Mouse (Mus musculus): ENCODE results near the gene Klf3. TPM values are rescaled to one million over a fixed set of nuclear protein-coding genes. Genes with fewer than 3 reads are reported as not detected.

Gene Klf3
- total RNA-seq (2014; fragmentation: Nextera tagmentation) (92.6 and 147 TPM in 2 replicates), total RNA-seq (2017) (20.1 and 21.1 TPM in 2 replicates), polyA plus RNA-seq (2012) (170 and 238 TPM in 2 replicates)

GRCm38 (mm10) chr5:64802795-64803719 is at the start of gene Klf3:
Gene Klf3, plus strand, starts transcription at chr5:64803388.
- peak; percentile 95 for DNase-seq (ENCODE audit: low spot score)
- H3K4me3 ChIP-seq (ENCODE audit: low read depth, low read length) = peak within 1 kb of the TSS; percentile 88
- H3K4me1 ChIP-seq (ENCODE audit: insufficient read depth, low read depth, low read length) = peaks cover 58% of the 10 kb centered on the region
- H3K27me3 ChIP-seq (ENCODE audit: insufficient read depth, low read length) = no peaks in the 10 kb centered on the region
- no peaks in the 10 kb centered on the region for H3K9me3 ChIP-seq (replicated peaks)
- peaks cover 4% of the 10 kb centered on the region for H3K36me3 ChIP-seq (replicated peaks)
- ATAC-seq (ENCODE audit: extremely low read depth, insufficient number of reproducible peaks, low FRiP score, poor library complexity, severe bottlenecking) = peak; percentile 78
- no peak for TF ChIP-seq POLR2AphosphoS5 (IDR thresholded peaks at IDR 0.05; ENCODE audit: insufficient replicate concordance, low read depth, low read length)
- no peak for TF ChIP-seq GATA1 (IDR thresholded peaks at IDR 0.05; ENCODE audit: borderline replicate concordance, low read length)
- TF ChIP-seq TAL1 (conservative IDR thresholded peaks at IDR 0.05; ENCODE audit: low read depth, low read length) = no peak
- TF ChIP-seq CTCF (IDR thresholded peaks at IDR 0.05; ENCODE audit: low read depth, low read length) = no peak
- no peak for TF ChIP-seq GATA2 (IDR thresholded peaks at IDR 0.05; ENCODE audit: borderline replicate concordance, low read depth, low read length)

- TF ChIP-seq POLR2AphosphoS5 (IDR thresholded peaks at IDR 0.05; ENCODE audit: insufficient replicate concordance, low read depth, low read length) (no peak), GATA1 (IDR thresholded peaks at IDR 0.05; ENCODE audit: borderline replicate concordance, low read length) (no peak), TAL1 (conservative IDR thresholded peaks at IDR 0.05; ENCODE audit: low read depth, low read length) (no peak), GATA2 (IDR thresholded peaks at IDR 0.05; ENCODE audit: borderline replicate concordance, low read depth, low read length) (no peak), CTCF (IDR thresholded peaks at IDR 0.05; ENCODE audit: low read depth, low read length) (no peak)
- Histone ChIP-seq H3K4me3 (ENCODE audit: low read depth, low read length) (no peak overlapping the region), H3K27me3 (ENCODE audit: insufficient read depth, low read length) (no peaks in the 10 kb centered on the region), H3K9me3 (replicated peaks) (peaks cover 6% of the 10 kb centered on the region; the same call in 1 of the 2 replicates), H3K4me1 (ENCODE audit: insufficient read depth, low read depth, low read length) (no peaks in the 10 kb centered on the region), H3K36me3 (replicated peaks) (no peaks in the 10 kb centered on the region)
- DNase-seq (ENCODE audit: low spot score) (no peak), ATAC-seq (ENCODE audit: extremely low read depth, insufficient number of reproducible peaks, low FRiP score, poor library complexity, severe bottlenecking) (no peak)
Observed at GRCm38 (mm10) chr5:64762295-64762694, 40.9 kb upstream of the Klf3 start.

GRCm38 (mm10) chr5:64764452-64764851 is 38.7 kb upstream of the Klf3 start:
- ATAC-seq (ENCODE audit: extremely low read depth, insufficient number of reproducible peaks, low FRiP score, poor library complexity, severe bottlenecking) = no peak
- no peaks in the 10 kb centered on the region for H3K4me1 ChIP-seq (ENCODE audit: insufficient read depth, low read depth, low read length)
- TF ChIP-seq GATA1 (IDR thresholded peaks at IDR 0.05; ENCODE audit: borderline replicate concordance, low read length) = no peak
- no peak for TF ChIP-seq TAL1 (conservative IDR thresholded peaks at IDR 0.05; ENCODE audit: low read depth, low read length)
- no peak for TF ChIP-seq CTCF (IDR thresholded peaks at IDR 0.05; ENCODE audit: low read depth, low read length)
- no peak for TF ChIP-seq GATA2 (IDR thresholded peaks at IDR 0.05; ENCODE audit: borderline replicate concordance, low read depth, low read length)
- TF ChIP-seq POLR2AphosphoS5 (IDR thresholded peaks at IDR 0.05; ENCODE audit: insufficient replicate concordance, low read depth, low read length) = no peak
- peaks cover 6% of the 10 kb centered on the region; the same call in 1 of the 2 replicates for H3K9me3 ChIP-seq (replicated peaks)
- H3K4me3 ChIP-seq (ENCODE audit: low read depth, low read length) = no peak overlapping the region
- no peaks in the 10 kb centered on the region for H3K27me3 ChIP-seq (ENCODE audit: insufficient read depth, low read length)
- no peak for DNase-seq (ENCODE audit: low spot score)
- H3K36me3 ChIP-seq (replicated peaks) = no peaks in the 10 kb centered on the region

DNA sequence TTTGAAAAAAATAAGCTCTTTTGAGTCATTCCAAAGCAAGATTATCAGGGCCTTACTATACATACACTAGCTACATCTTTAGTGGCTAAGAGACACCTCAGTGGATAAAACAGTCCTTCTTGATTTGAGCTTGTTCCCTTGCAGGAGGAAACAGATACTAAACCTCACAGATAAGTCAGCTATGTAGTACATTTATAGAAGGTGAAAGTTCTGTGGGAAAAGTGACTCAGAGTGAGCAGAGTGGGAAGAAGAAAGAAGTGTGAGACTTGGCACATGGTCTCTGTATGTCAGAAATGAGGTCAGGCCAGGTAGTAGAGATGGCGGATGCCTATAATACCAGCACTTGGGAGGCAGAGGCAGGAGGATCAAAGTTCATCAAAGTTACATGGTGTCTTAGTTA is 37.4 kb upstream of the Klf3 start:
- no peak for DNase-seq (ENCODE audit: low spot score)
- no peak overlapping the region for H3K4me3 ChIP-seq (ENCODE audit: low read depth, low read length)
- no peak for ATAC-seq (ENCODE audit: extremely low read depth, insufficient number of reproducible peaks, low FRiP score, poor library complexity, severe bottlenecking)
- no peaks in the 10 kb centered on the region for H3K27me3 ChIP-seq (ENCODE audit: insufficient read depth, low read length)
- TF ChIP-seq POLR2AphosphoS5 (IDR thresholded peaks at IDR 0.05; ENCODE audit: insufficient replicate concordance, low read depth, low read length) (no peak), GATA2 (IDR thresholded peaks at IDR 0.05; ENCODE audit: borderline replicate concordance, low read depth, low read length) (no peak), TAL1 (conservative IDR thresholded peaks at IDR 0.05; ENCODE audit: low read depth, low read length) (no peak), GATA1 (IDR thresholded peaks at IDR 0.05; ENCODE audit: borderline replicate concordance, low read length) (no peak), CTCF (IDR thresholded peaks at IDR 0.05; ENCODE audit: low read depth, low read length) (no peak)
- no peaks in the 10 kb centered on the region for H3K4me1 ChIP-seq (ENCODE audit: insufficient read depth, low read depth, low read length)
- H3K9me3 ChIP-seq (replicated peaks) = peaks cover 6% of the 10 kb centered on the region; the same call in 1 of the 2 replicates
- H3K36me3 ChIP-seq (replicated peaks) = no peaks in the 10 kb centered on the region

DNA sequence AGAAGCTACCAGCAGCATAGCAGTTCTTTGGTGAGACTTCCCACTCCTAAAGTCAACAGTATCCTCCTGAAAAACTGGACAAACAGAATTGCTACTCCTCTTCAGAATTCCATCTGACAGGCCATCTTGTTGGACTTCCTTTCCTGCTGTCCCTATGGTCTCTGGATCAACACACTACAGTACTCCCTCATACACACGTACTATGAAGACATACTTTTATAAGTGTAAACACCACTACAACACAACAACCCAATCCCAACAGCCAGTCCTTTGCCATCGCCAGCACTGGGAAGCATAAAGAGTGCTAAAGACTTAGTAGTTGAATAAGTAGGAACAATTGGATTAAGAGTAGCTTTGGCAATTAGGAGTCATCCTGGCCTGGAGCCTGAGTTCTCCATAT is 36.6 kb upstream of the Klf3 start:
- DNase-seq (ENCODE audit: low spot score) (no peak), ATAC-seq (ENCODE audit: extremely low read depth, insufficient number of reproducible peaks, low FRiP score, poor library complexity, severe bottlenecking) (no peak)
- TF ChIP-seq GATA1 (IDR thresholded peaks at IDR 0.05; ENCODE audit: borderline replicate concordance, low read length) (no peak), POLR2AphosphoS5 (IDR thresholded peaks at IDR 0.05; ENCODE audit: insufficient replicate concordance, low read depth, low read length) (no peak), GATA2 (IDR thresholded peaks at IDR 0.05; ENCODE audit: borderline replicate concordance, low read depth, low read length) (no peak), CTCF (IDR thresholded peaks at IDR 0.05; ENCODE audit: low read depth, low read length) (no peak), TAL1 (conservative IDR thresholded peaks at IDR 0.05; ENCODE audit: low read depth, low read length) (no peak)
- Histone ChIP-seq H3K4me1 (ENCODE audit: insufficient read depth, low read depth, low read length) (no peaks in the 10 kb centered on the region), H3K4me3 (ENCODE audit: low read depth, low read length) (no peak overlapping the region), H3K36me3 (replicated peaks) (no peaks in the 10 kb centered on the region), H3K9me3 (replicated peaks) (peaks cover 6% of the 10 kb centered on the region; the same call in 1 of the 2 replicates), H3K27me3 (ENCODE audit: insufficient read depth, low read length) (no peaks in the 10 kb centered on the region)

DNA sequence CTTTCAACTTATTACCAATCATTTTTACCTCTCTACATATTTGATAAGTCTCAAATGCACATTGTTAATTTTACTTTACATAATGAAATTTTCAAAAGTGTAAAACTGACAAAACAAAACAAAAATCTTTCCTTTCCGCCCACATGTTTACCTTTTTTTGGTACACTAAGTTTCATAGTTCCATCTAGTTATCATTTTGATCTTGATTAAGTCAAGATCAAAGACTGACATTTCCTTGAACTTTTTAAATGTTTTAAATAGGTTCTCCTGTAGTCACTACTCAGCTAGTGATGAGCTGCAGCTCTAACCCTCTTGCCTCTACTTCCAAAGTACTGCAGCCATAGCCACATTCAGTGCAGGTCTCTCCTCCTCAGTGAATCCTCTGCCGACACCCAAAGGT is 31.6 kb upstream of the Klf3 start:
- Histone ChIP-seq H3K4me1 (ENCODE audit: insufficient read depth, low read depth, low read length) (no peaks in the 10 kb centered on the region), H3K4me3 (ENCODE audit: low read depth, low read length) (no peak overlapping the region), H3K27me3 (ENCODE audit: insufficient read depth, low read length) (no peaks in the 10 kb centered on the region), H3K36me3 (replicated peaks) (no peaks in the 10 kb centered on the region), H3K9me3 (replicated peaks) (no peaks in the 10 kb centered on the region)
- no peak for ATAC-seq (ENCODE audit: extremely low read depth, insufficient number of reproducible peaks, low FRiP score, poor library complexity, severe bottlenecking)
- TF ChIP-seq CTCF (IDR thresholded peaks at IDR 0.05; ENCODE audit: low read depth, low read length) (no peak), TAL1 (conservative IDR thresholded peaks at IDR 0.05; ENCODE audit: low read depth, low read length) (no peak), GATA1 (IDR thresholded peaks at IDR 0.05; ENCODE audit: borderline replicate concordance, low read length) (no peak), GATA2 (IDR thresholded peaks at IDR 0.05; ENCODE audit: borderline replicate concordance, low read depth, low read length) (no peak), POLR2AphosphoS5 (IDR thresholded peaks at IDR 0.05; ENCODE audit: insufficient replicate concordance, low read depth, low read length) (no peak)
- DNase-seq (ENCODE audit: low spot score) = no peak

Measured in G1E (cell line).